Mouse (Mus musculus) brain, embryonic 14.5 days (tissue): ENCODE data around the gene Gjb5.

Experiments used
- CTCF ChIP-seq: fragments of 200-500 bp; IDR thresholded peaks from 2 replicates; pipeline ENCODE4 v1.5.1; 2012; ENCODE audit warnings: inconsistent platforms, mild to moderate bottlenecking, moderate library complexity, borderline replicate concordance; ENCODE audit not compliant: insufficient read depth, insufficient read length; ENCODE audit errors: extremely low read depth
- POLR2A ChIP-seq: fragments of 200-500 bp; IDR thresholded peaks from 2 replicates; pipeline ENCODE4 v1.6.1; 2012; ENCODE audit warnings: mild to moderate bottlenecking, inconsistent platforms, borderline replicate concordance; ENCODE audit not compliant: poor library complexity, insufficient read depth, insufficient read length, severe bottlenecking; ENCODE audit errors: extremely low read depth

DNA sequence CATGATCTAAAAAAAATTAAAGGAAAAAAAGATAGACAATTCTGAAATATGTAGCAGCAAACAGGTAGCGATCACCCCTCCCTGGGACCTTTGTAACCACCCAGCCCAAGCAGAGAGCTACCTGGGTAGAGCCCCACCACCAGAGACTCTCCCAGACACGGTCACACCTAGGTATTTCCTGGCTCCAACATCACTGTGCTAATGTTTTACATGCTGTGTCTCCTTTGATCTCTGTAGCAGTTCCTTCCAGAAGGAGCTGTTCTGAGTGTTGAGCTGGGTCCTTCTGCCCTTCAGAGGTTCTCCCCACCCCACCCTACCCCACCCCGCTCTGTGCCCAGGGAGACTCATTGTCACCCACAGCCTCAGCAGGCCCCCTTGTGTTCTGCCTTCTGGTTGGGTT is 34.3 kb downstream of the Gjb5 start:
- TF ChIP-seq CTCF (no peak), POLR2A (no peak)
